Mouse (Mus musculus) bone marrow macrophage, adult 2 months (primary cell): ENCODE measurements at regions not wholly inside any gene's neighbourhood (a gene's known extent, or its start where the extent isn't known, plus 50 kb on each side); places are given as distances from the start of the nearest gene placed in this dataset.

Experiments used
- CTCF ChIP-seq: IDR thresholded peaks from 2 replicates; pipeline ENCODE4 v1.5.1; 2012; ENCODE audit warnings: low read depth, mild to moderate bottlenecking, low read length, moderate library complexity
- POLR2A ChIP-seq: IDR thresholded peaks from 2 replicates; pipeline ENCODE4 v1.6.1; 2012; ENCODE audit warnings: mild to moderate bottlenecking, low read depth, low read length, borderline replicate concordance

DNA sequence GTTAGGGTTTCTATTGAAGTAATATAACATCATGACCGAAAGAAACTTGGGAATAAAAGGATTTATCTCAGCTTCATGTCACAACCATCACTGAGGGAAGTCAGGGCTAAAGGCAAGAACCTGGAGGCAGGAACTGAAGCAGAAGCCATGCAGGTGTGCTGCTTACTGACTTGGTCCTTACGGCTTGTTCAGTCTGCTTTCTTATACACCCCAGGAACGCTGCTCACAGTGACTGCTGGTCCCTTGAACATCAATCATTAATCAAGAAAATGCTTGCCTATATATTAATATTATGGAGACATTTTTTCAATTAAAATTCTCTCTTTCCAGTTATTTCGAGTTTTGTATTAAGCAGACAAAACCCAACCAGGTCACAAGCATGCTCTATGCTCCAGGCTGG lies 58.5 kb upstream of the Armc2 start:
- TF ChIP-seq CTCF (no peak), POLR2A (no peak)
